Mouse (Mus musculus) monocyte, adult 5-6 weeks (primary cell): Measurements from ENCODE around the gene Plg. TPM values are rescaled to one million over a fixed set of nuclear protein-coding genes. Genes with fewer than 3 reads are reported as not detected.

Source experiments
- ATAC-seq: fragments of 153-309, 156-312 bp; replicated peaks from 2 replicates; pipeline ENCODE4 v1.8.0; 2017; ENCODE audit warnings: mild to moderate bottlenecking; ENCODE audit not compliant: low TSS enrichment, insufficient number of reproducible peaks, severe bottlenecking, poor library complexity, low FRiP score
- total RNA-seq: library from RNA; stranded (forward); fragments of 200-1000, 200-491, 200-594 nt; gene quantifications from 3 replicates; pipeline ENCODE4 v1.2.3, GENCODE M21; 2017

Gene Plg
- 0.58 to 1.5 TPM (median 0.85 TPM) in 3 replicates for total RNA-seq

DNA sequence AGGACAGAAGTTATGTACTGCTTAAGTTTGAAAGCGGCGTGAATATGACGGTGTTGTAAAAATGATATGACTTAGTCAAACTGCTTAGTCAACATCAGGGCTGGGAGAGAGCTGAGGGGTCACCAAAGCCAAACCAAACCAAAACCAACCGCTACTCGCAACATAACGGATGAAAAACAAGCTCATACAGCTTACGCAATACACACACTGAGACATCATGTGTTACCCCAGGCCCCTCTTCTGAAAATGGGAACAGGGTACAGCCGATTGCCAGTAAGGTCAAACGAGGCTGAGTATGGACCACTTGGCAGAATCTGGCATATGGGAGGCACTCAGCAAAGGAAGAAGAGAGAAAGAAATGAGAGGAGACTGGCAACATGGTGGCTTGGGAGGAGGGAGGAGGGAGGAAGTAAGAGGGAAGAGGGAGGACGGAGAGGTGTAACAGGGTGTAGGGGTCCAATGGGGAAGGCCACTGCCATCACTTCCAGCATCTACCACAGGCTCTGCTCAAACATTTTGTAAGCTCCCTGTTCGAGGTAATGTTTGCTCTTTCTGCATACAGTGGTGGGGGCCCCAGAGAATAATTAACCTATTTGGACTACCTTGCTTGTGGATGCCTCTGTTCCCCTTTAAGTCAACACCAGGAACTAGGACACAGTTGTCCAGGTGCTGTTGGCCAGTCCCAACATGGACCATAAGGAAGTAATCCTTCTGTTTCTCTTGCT lies at the start of gene Plg:
Gene Plg (plus strand): TSS at position 628 of the 725 bp plus-strand sequence.
- ATAC-seq, result 0 out of 2 replicates have a peak, but pooled peaks have one; percentile 11

DNA sequence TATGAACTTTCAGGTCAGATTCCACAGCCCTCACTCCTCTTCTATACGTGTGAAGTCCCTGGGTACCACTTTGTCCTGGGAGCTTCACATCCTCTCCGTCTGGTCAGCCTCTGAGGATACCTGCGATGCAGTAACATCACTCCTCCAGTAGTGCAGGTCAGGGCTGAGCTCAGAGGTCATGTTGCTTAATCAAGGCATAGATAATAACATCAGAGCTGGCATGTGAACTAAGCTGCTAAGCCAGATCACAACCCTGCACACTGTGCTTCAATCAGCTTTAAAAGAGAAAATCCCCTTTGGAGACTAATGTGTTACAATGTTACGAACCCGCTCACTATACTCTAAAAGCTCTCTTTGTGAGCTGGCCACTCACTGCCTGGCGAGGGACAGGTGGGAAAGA lies 43.3 kb upstream of the Plg start:
- ATAC-seq, result no peak

GRCm38 (mm10) chr17:12336073-12336868 lies 42.1 kb upstream of the Plg start:
- no peak for ATAC-seq

- ATAC-seq, result no peak
Measured at GRCm38 (mm10) chr17:12337156-12337555, 41.3 kb upstream of the Plg start.

GRCm38 (mm10) chr17:12343702-12344376 lies 34.6 kb upstream of the Plg start:
- no peak for ATAC-seq

GRCm38 (mm10) chr17:12347462-12347861 lies 30.9 kb upstream of the Plg start:
- no peak for ATAC-seq

GRCm38 (mm10) chr17:12351564-12351963 lies 26.8 kb upstream of the Plg start:
- no peak for ATAC-seq

GRCm38 (mm10) chr17:12352781-12353180 lies 25.6 kb upstream of the Plg start:
- ATAC-seq, result no peak

GRCm38 (mm10) chr17:12359876-12360275 lies 18.5 kb upstream of the Plg start:
- ATAC-seq, result no peak

GRCm38 (mm10) chr17:12363601-12364425 lies 14.6 kb upstream of the Plg start:
- peak; percentile 71 for ATAC-seq

DNA sequence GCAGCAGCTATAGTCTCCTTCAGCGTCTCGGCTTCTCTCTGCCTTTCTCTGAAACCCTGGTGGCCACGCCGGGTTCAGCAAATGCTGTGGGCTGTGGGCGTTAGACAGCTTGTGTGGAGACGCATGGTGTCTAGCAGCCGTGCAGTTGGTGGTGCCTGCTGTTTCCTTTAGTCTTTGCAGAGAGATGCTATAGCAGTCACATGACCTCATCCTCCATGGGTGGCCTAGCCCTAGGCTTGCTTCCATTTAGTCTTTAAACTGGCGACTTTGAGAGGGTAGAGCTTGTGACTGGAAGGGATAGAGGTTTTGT lies 14.0 kb upstream of the Plg start:
- peak; percentile 32; the same call in 1 of the 2 replicates for ATAC-seq

- peak; percentile 36; the same call in 1 of the 2 replicates for ATAC-seq
Measured at GRCm38 (mm10) chr17:12367373-12367930, 11.0 kb upstream of the Plg start.

DNA sequence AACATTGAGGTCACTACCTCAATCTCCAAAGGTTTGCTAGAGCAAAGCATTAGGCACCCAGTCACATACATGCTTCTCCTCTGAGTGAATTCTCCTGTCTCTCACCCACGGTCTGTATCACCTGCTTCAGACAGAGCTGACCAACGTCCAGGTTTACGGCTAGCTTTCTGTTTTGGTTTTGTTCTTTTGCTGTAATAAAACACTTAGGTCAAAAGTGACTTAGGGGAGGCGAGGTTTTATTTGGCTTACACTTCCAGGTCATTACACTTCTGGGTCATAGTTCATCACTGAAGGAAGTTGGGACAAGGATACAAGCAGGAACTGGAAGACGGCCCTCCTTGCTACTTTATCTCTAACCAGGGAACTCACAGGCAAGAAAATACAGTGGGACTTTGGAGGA lies 9.0 kb upstream of the Plg start:
- no peak for ATAC-seq

DNA sequence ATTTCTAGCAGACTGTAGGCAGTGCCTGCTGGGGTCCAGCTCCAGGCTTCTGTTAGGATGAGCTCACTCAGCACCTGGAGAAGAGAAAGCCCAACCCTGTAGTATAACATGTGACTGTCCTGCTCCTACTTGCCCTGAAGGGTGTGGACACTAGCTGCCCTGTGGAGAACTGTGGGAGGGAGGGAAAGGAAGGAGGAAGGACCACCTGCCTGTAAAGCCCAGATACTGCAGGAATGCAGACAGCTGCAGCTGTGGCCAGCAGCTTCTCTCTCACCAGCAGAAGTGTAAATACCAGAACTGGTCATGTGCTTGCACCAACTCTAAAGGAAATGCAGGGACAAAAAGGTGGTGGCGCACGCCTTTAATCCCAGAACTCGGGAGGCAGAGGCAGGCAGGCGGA lies 8.1 kb upstream of the Plg start:
- ATAC-seq, result no peak

DNA sequence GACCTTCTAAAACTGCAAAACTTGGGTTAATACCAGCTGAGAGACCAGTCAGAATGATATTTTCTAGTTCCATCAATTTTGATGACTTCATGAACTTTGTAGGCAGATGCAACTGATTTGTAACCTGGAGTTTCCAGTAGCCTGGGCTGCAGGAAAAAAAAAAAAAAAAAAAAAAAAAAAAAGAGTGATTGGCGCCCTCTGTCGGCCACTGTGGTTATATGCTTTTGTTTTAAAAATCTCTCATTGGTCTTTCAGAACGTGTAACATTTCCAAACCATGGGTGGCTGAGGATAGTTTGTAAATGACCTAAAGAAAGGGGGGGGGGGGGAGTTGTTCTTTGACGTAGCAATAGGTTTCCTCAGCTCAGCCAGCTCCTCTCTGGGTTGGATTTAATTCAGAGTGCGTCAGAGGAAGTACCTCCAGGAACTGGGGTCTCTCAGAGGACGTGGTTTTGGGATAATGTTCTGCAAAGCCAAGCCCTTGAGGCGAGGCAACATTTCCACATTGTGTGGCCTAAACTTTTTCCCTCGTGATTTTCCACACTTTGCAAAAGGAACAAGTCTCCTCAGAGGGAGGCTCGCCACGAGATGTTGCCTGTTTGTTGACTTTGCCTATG lies 7.0 kb upstream of the Plg start:
- peak; percentile 10; the same call in 1 of the 2 replicates for ATAC-seq

GRCm38 (mm10) chr17:12372021-12372420 lies 6.4 kb upstream of the Plg start:
- ATAC-seq, result peak; percentile 66; the same call in 1 of the 2 replicates

DNA sequence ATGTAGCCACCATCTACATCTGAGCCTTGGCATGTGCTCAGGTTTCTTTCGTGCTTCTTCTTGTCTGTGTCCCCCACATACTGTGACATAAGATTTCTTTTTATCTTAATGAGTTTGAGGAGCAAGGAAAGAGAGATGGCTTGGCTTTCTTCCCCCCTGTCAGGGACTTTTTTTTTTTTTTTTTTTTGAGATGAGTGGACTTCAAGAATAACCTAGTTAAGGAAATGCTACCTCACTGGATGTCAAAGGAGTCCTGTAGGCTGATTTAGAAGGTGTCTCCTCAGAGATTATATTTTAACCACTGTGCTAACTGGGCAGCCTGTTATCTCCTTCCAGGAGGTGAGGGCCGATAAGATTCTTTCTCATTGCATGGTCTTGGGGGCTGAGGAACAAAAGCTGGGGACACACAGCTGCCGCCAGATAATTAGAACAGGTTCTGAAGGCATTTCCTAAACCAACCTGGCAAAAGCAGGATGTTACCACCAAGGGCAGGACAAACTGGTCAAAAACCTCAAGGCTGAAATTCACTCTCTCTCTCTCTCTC lies 4.7 kb upstream of the Plg start:
- ATAC-seq, result no peak

- no peak for ATAC-seq
Measured at GRCm38 (mm10) chr17:12380287-12380686, 1.9 kb downstream of the Plg start.
